Mouse (Mus musculus): ENCODE measurements around the gene Rgl3. TPM values are rescaled to one million over a fixed set of nuclear protein-coding genes. Genes with fewer than 3 reads are reported as not detected.

Gene Rgl3
- polyA plus RNA-seq, 2 experiments = 0.19 to 0.27 TPM

- no peak overlapping the region for H3K4me2 ChIP-seq (ENCODE audit: low read depth)
Observed at GRCm38 (mm10) chr9:21935466-21936131, 53.6 kb downstream of the Rgl3 start.

DNA sequence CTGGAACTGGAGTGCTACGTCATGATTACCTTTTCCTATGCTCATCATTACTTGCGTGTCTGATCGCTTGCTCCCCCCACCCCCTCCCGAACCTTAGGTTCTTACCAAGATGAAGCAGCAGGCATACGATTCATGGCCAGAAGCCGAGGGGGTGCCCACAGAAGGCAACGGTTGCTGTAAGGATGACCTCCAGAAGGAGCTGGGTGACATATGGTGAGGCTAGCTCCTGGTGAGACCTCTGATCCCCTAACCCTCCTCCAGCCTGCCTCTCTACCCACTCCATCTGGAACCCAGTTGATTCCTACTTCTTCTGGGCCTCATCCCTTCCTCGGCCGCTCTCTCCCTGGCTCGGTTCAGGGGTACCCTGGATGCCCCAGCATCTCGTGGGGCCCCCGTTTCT, 55.2 kb downstream of the Rgl3 start:
- Histone ChIP-seq H3K9ac (replicated peaks) (no peak overlapping the region), H3K4me3 (ENCODE audit: insufficient read depth in 1 of 2, low read depth in 2 of 2, low read length in 2 of 2) (no peak overlapping the region), H3K9me3 (ENCODE audit: control insufficient read depth, low read length) (no peaks in the 10 kb centered on the region), H3K4me2 (ENCODE audit: low read depth) (no peak overlapping the region), H3K27ac (no peak overlapping the region), H3K27me3 (ENCODE audit: control insufficient read depth, insufficient read depth, low read length) (no peaks in the 10 kb centered on the region), H3K36me3 (replicated peaks; ENCODE audit: control insufficient read depth, insufficient read depth, low read depth) (no peaks in the 10 kb centered on the region), H3K4me1 (replicated peaks; ENCODE audit: control insufficient read depth in 2 of 2, insufficient read depth in 2 of 2, low read length in 1 of 2) (no peaks in the 10 kb centered on the region; a peak in 2 of 4 replicates)
- ATAC-seq (ENCODE audit: insufficient read depth) (no peak), DNase-seq (ENCODE audit: low read depth in 3 of 3, low spot score in 3 of 3) (no peak)
- TF ChIP-seq CTCF (IDR thresholded peaks at IDR 0.05; ENCODE audit: low read depth) = no peak
- TF ChIP-seq EP300 (IDR thresholded peaks at IDR 0.05; ENCODE audit: low read depth) = no peak
- WGBS (ENCODE audit: insufficient replicate concordance) = 78% methylated on average over 12 of the region's 12 CpGs

More at GRCm38 (mm10) chr9:21935466-21936131, 53.6 kb downstream of the Rgl3 start:
- whole genome bisulfite sequencing (ENCODE audit: insufficient replicate concordance) = 49% methylated on average over 7 of the region's 7 CpGs
- TF ChIP-seq EP300 (IDR thresholded peaks at IDR 0.05; ENCODE audit: low read depth) = no peak
- TF ChIP-seq CTCF (IDR thresholded peaks at IDR 0.05; ENCODE audit: low read depth) = no peak
- DNase-seq (ENCODE audit: low read depth in 3 of 3, low spot score in 3 of 3) = no peak
- no peaks in the 10 kb centered on the region for H3K36me3 ChIP-seq (replicated peaks; ENCODE audit: control insufficient read depth, insufficient read depth, low read depth)
- no peak overlapping the region for H3K9ac ChIP-seq (replicated peaks)
- no peak for ATAC-seq (ENCODE audit: insufficient read depth)
- no peak overlapping the region for H3K4me3 ChIP-seq (ENCODE audit: insufficient read depth in 1 of 2, low read depth in 2 of 2, low read length in 2 of 2)
- H3K4me1 ChIP-seq (replicated peaks; ENCODE audit: control insufficient read depth in 2 of 2, insufficient read depth in 2 of 2, low read length in 1 of 2) = no peaks in the 10 kb centered on the region; a peak in 2 of 4 replicates
- H3K27ac ChIP-seq = no peak overlapping the region
- H3K9me3 ChIP-seq (ENCODE audit: control insufficient read depth, low read length) = no peaks in the 10 kb centered on the region
- no peaks in the 10 kb centered on the region for H3K27me3 ChIP-seq (ENCODE audit: control insufficient read depth, insufficient read depth, low read length)

DNA sequence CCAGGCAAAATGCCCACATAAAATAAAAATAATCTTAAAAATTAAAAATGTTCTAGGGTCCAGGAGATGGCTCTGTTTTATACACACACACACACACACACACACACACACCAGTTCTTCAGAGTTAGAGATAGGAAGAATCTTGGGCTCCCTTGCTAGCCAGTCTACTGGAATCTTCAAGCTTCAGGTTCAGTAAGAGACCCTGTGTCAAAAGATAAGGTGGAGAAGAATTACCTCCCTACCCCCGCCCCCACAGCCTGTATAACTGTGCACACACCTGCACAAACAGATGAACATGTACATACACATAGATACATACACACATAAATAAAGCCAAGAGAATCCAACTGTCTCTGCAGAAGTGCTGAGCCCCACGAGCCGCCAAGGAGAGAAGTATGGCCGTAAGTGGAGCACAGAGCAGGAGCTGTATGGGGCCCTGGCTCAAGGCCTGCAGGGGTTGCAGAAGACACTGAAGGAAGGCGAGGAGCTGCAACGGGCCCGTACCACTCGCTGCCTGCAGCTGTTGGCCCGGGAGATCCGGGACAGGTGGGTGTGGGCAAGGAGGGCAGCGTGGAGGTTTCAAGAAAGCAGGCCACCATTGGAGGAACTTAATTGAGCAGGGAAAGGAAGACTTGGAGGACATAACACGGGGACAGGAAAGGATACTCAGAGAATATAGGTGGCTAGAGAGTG, 56.7 kb downstream of the Rgl3 start:
- 36% methylated on average over 12 of the region's 12 CpGs for WGBS (ENCODE audit: insufficient replicate concordance)
- Histone ChIP-seq H3K9me3 (ENCODE audit: control insufficient read depth, low read length) (no peaks in the 10 kb centered on the region), H3K27ac (no peak overlapping the region), H3K36me3 (replicated peaks; ENCODE audit: control insufficient read depth, insufficient read depth, low read depth) (no peaks in the 10 kb centered on the region), H3K27me3 (ENCODE audit: control insufficient read depth, insufficient read depth, low read length) (no peaks in the 10 kb centered on the region), H3K4me1 (replicated peaks; ENCODE audit: control insufficient read depth in 2 of 2, insufficient read depth in 2 of 2, low read length in 1 of 2) (peaks cover 0 to 2% of the 10 kb centered on the region in 2 experiments; a peak in 2 of 4 replicates), H3K4me2 (ENCODE audit: low read depth) (no peak overlapping the region), H3K9ac (replicated peaks) (no peak overlapping the region), H3K4me3 (ENCODE audit: insufficient read depth in 1 of 2, low read depth in 2 of 2, low read length in 2 of 2) (no peak overlapping the region)
- ATAC-seq (ENCODE audit: insufficient read depth) = no peak
- no peak for DNase-seq (ENCODE audit: low read depth in 3 of 3, low spot score in 3 of 3)
- no peak for TF ChIP-seq EP300 (IDR thresholded peaks at IDR 0.05; ENCODE audit: low read depth)
- no peak for TF ChIP-seq CTCF (IDR thresholded peaks at IDR 0.05; ENCODE audit: low read depth)

DNA sequence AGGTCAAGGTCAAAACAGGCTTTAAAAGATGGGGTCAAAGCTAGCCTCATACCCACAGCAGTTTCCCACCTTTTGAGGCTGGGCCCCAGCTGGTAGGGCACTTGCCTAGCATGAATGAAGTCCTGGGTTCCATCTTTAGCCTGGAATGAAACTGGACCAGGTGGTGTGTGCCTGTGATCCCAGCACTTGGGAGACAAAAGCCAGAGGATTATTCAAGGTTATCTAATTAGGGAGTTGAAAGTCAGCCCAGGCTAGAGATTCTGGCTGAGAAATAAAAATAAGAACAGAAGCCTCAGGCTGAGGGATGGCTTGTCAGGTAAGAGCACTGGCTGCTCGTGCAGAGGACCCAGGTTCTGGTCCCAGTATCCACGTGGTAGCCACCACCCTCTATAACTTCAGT, 57.2 kb downstream of the Rgl3 start:
- no peak for ATAC-seq (ENCODE audit: insufficient read depth)
- H3K36me3 ChIP-seq (replicated peaks; ENCODE audit: control insufficient read depth, insufficient read depth, low read depth) = no peaks in the 10 kb centered on the region

DNA sequence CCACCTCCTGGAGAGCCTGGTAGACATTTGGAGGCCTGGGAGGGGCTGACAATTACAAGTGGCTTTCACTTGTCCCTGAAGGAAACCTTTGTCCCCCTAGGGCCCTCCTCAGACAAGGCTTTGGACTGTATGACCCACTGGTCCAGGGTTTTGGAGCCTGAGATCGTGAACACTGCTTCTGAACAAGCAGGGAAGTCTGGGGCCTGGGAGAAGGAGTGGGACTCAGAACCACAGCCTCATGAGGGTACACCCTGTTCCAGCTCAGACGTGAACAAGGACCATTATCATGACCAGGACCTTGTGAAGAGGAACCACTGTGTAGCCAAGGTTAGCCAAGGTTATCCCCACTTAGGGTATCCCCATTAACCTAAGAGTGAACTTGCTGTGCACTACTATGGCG, 60.0 kb downstream of the Rgl3 start:
- no peak for ATAC-seq (ENCODE audit: insufficient read depth)
- TF ChIP-seq CTCF (IDR thresholded peaks at IDR 0.05; ENCODE audit: low read depth) (no peak), EP300 (IDR thresholded peaks at IDR 0.05; ENCODE audit: low read depth) (no peak)
- H3K9me3 ChIP-seq (ENCODE audit: control insufficient read depth, low read length) = no peaks in the 10 kb centered on the region
- no peak overlapping the region for H3K4me2 ChIP-seq (ENCODE audit: low read depth)
- no peak overlapping the region for H3K27ac ChIP-seq
- no peak overlapping the region for H3K4me3 ChIP-seq (ENCODE audit: insufficient read depth in 1 of 2, low read depth in 2 of 2, low read length in 2 of 2)
- no peaks in the 10 kb centered on the region for H3K36me3 ChIP-seq (replicated peaks; ENCODE audit: control insufficient read depth, insufficient read depth, low read depth)
- peaks cover 0 to 13% of the 10 kb centered on the region in 2 experiments; a peak in 3 of 4 replicates for H3K4me1 ChIP-seq (replicated peaks; ENCODE audit: control insufficient read depth in 2 of 2, insufficient read depth in 2 of 2, low read length in 1 of 2)
- H3K27me3 ChIP-seq (ENCODE audit: control insufficient read depth, insufficient read depth, low read length) = no peaks in the 10 kb centered on the region
- no peak for DNase-seq (ENCODE audit: low read depth in 3 of 3, low spot score in 3 of 3)
- no peak overlapping the region for H3K9ac ChIP-seq (replicated peaks)
- WGBS (ENCODE audit: insufficient replicate concordance) = 56% methylated on average over 3 of the region's 3 CpGs

More for the DNA sequence above, 57.2 kb downstream of the Rgl3 start:
- WGBS (ENCODE audit: insufficient replicate concordance) = 49% methylated on average over 2 of the region's 2 CpGs
- H3K4me1 ChIP-seq (replicated peaks; ENCODE audit: control insufficient read depth in 2 of 2, insufficient read depth in 2 of 2, low read length in 1 of 2) = peaks cover 0 to 4% of the 10 kb centered on the region in 2 experiments; a peak in 2 of 4 replicates
- H3K4me2 ChIP-seq (ENCODE audit: low read depth) = no peak overlapping the region
- no peak for DNase-seq (ENCODE audit: low read depth in 3 of 3, low spot score in 3 of 3)
- TF ChIP-seq EP300 (IDR thresholded peaks at IDR 0.05; ENCODE audit: low read depth) = no peak
- TF ChIP-seq CTCF (IDR thresholded peaks at IDR 0.05; ENCODE audit: low read depth) = no peak
- H3K9ac ChIP-seq (replicated peaks) = no peak overlapping the region
- no peak overlapping the region for H3K4me3 ChIP-seq (ENCODE audit: insufficient read depth in 1 of 2, low read depth in 2 of 2, low read length in 2 of 2)
- H3K9me3 ChIP-seq (ENCODE audit: control insufficient read depth, low read length) = no peaks in the 10 kb centered on the region
- no peaks in the 10 kb centered on the region for H3K27me3 ChIP-seq (ENCODE audit: control insufficient read depth, insufficient read depth, low read length)
- H3K27ac ChIP-seq = no peak overlapping the region
